Mouse (Mus musculus) liver, embryonic 14.5 days (tissue): ENCODE measurements around the gene Cacna2d2. TPM values are rescaled to one million over a fixed set of nuclear protein-coding genes. Genes with fewer than 3 reads are reported as not detected.
A peak's percentile ranks its signal among the peaks of the same experiment; 100 is the strongest.

Source experiments
- ATAC-seq: fragments of 200-750 bp; cut with Nextera tagmentation; 2 replicates; pipeline ENCODE4 v1.8.0; 2017; ENCODE audit warnings: moderate number of reproducible peaks, mild to moderate bottlenecking, moderate library complexity; ENCODE audit not compliant: insufficient read depth
- DNase-seq, 3 experiments: peaks; one replicate each; pipeline ENCODE4 v3.0.0-alpha.2; 2012 to 2013; ENCODE audit warnings: low read depth in 3 of 3, low spot score in 3 of 3
- H3K27ac ChIP-seq: fragments of 300-500 bp; sonication (generic); 2 replicates; pipeline ENCODE4 v1.5.1; 2014; ENCODE audit warnings: moderate library complexity, mild to moderate bottlenecking, control low read depth, inconsistent platforms
- H3K27me3 ChIP-seq: fragments of 300-500 bp; sonication (generic); 2 replicates; pipeline ENCODE4 v1.6.1; 2014; ENCODE audit warnings: mild to moderate bottlenecking, low read length, moderate library complexity; ENCODE audit not compliant: control insufficient read depth, insufficient read depth
- H3K36me3 ChIP-seq: fragments of 300-500 bp; sonication (generic); replicated peaks from 2 replicates; pipeline ENCODE4 v1.6.1; 2014; ENCODE audit warnings: low read depth; ENCODE audit not compliant: control insufficient read depth, insufficient read depth
- H3K4me1 ChIP-seq, 2 experiments: fragments of 200-500 bp in 1 of 2; fragments of 300-500 bp in 1 of 2; sonication (generic) in 1 of 2; replicated peaks; 2 replicates each; pipeline ENCODE4 v1.6.1; 2012 to 2014; ENCODE audit warnings: antibody characterized with exemption in 1 of 2, inconsistent platforms in 1 of 2, low read length in 1 of 2; ENCODE audit not compliant: control insufficient read depth in 2 of 2, insufficient read depth in 2 of 2
- H3K4me2 ChIP-seq: fragments of 300-500 bp; sonication (generic); 2 replicates; pipeline ENCODE4 v1.6.1; 2014; ENCODE audit warnings: low read depth, mild to moderate bottlenecking, control low read depth, moderate library complexity
- H3K4me3 ChIP-seq, 2 experiments: fragments of 200-500 bp in 1 of 2; fragments of 300-500 bp in 1 of 2; sonication (generic) in 1 of 2; 2 replicates each; pipeline ENCODE4 v1.5.1; 2012 to 2014; ENCODE audit warnings: low read depth in 2 of 2, low read length in 2 of 2, mild to moderate bottlenecking in 2 of 2, control low read depth in 1 of 2, inconsistent platforms in 1 of 2, moderate library complexity in 1 of 2; ENCODE audit not compliant: insufficient read depth in 1 of 2
- H3K9ac ChIP-seq: fragments of 300-500 bp; sonication (generic); replicated peaks from 2 replicates; pipeline ENCODE4 v1.6.1; 2014; ENCODE audit warnings: mild to moderate bottlenecking, control low read depth, moderate library complexity
- H3K9me3 ChIP-seq: fragments of 300-500 bp; sonication (generic); 2 replicates; pipeline ENCODE4 v1.6.1; 2016; ENCODE audit warnings: low read length, mixed read lengths; ENCODE audit not compliant: control insufficient read depth
- CTCF ChIP-seq: IDR thresholded peaks from 2 replicates; pipeline ENCODE4 v1.5.1; 2016; ENCODE audit warnings: antibody characterized with exemption, low read depth, control low read depth
- EP300 ChIP-seq: IDR thresholded peaks from 2 replicates; pipeline ENCODE4 v1.6.1; 2016; ENCODE audit warnings: antibody characterized with exemption, low read depth
- WGBS: fragments of 180-500 bp; shearing (Covaris S2); extraction: QIAGEN DNeasy Blood & Tissue Kit; methylation state at CpG from one replicate; pipeline ENCODE4 v1.1.7; 2014; ENCODE audit not compliant: insufficient replicate concordance; 5-methylcytosine and 5-hydroxymethylcytosine counted together
- polyA plus RNA-seq, 2 experiments: library from polyadenylated mRNA; depleted of rRNA in 1 of 2; stranded (reverse) in 1 of 2; unstranded in 1 of 2; fragments of >200 nt; fragmentation: Nextera tagmentation in 1 of 2; extraction: Ambion mirVana in 1 of 2; gene quantifications; 2 replicates each; pipeline versions ENCODE4 v1.2.1 to v1.2.3; 2012 to 2014

Gene Cacna2d2
- polyA plus RNA-seq, 2 experiments = 0.06 TPM; not detected in 1

DNA sequence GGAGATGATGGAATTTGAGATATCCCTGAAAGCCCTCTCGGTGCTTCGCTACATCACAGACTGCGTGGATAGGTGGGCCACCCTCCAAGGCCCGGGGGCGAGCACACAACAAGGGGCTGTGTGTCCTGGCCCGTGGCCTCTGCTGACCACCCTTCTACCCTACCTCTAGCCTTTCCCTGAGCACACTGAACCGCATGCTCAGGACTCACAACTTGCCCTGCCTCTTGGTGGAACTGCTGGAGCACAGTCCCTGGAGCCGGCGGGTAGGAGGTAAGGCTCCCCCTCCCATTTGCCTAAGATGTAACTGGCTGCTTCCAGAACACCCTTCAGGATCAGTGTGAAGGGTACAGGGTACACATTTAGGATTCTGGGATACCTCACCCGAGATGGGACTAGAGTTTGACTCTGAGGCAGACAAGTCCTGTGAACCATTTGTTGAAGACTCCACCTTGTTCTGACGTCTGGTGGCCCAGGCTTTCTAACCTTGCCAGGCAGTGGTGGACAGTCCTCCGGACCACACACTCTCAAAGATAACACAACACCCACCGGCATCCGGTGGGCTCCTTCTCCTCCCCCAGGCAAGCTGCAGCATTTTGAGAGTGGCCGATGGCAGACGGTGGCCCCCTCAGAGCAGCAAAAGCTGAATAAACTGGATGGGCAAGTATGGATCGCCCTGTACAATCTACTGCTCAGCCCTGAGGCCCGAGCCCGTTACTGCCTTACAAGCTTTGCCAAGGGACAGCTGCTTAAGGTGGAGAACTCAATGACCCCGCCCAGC, 150.1 kb downstream of the Cacna2d2 start:
- H3K36me3 ChIP-seq = no peaks in the 10 kb centered on the region
- no peak for TF ChIP-seq EP300
- no peak overlapping the region for H3K4me2 ChIP-seq
- DNase-seq (no peak), ATAC-seq (no peak)
- no peak overlapping the region for H3K9ac ChIP-seq
- H3K4me3 ChIP-seq = no peak overlapping the region
- no peaks in the 10 kb centered on the region for H3K9me3 ChIP-seq
- peaks cover 3% of the 10 kb centered on the region; the same call in 1 of the 2 replicates for H3K27me3 ChIP-seq
- WGBS = 75% methylated on average over 20 of the region's 20 CpGs
- peaks cover 31 to 36% of the 10 kb centered on the region in 2 experiments for H3K4me1 ChIP-seq
- no peak overlapping the region for H3K27ac ChIP-seq

DNA sequence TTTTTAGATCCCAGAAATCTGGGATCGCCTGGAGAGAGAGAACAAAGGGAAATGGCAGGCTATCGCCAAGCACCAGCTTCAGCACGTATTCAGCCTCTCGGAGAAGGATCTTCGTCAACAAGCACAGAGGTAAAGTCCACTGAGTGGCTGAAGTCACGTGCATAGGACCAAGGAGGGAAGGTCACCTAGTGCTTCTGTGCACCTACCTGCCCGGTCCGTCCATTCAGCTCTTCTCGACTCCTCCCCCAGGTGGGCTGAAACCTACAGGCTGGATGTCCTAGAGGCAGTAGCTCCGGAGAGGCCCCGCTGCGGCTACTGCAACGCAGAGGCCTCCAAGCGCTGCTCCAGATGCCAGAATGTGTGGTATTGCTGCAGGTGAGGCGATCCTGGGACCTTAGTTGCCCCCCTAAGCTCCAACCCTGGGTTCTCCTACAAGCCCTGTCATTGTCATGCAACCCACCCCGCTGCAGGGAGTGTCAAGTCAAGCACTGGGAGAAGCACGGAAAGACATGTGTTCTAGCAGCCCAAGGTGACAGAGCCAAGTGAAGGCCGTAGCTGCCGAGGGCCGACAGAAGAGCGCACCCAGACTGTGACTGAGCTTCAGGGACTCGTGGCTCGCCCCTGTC, 151.2 kb downstream of the Cacna2d2 start:
- DNase-seq (no peak), ATAC-seq (no peak)
- TF ChIP-seq CTCF (no peak), EP300 (no peak)
- Histone ChIP-seq H3K9ac (no peak overlapping the region), H3K27me3 (peaks cover 3% of the 10 kb centered on the region; the same call in 1 of the 2 replicates), H3K4me1 (peaks cover 31 to 38% of the 10 kb centered on the region in 2 experiments), H3K36me3 (no peaks in the 10 kb centered on the region), H3K27ac (no peak overlapping the region), H3K4me2 (peak overlapping the region; percentile 67), H3K9me3 (no peaks in the 10 kb centered on the region), H3K4me3 (peak overlapping the region in 1 of 2 experiments; percentile 39; a peak in 2 of 4 replicates)
- 39% methylated on average over 23 of the region's 23 CpGs for WGBS

DNA sequence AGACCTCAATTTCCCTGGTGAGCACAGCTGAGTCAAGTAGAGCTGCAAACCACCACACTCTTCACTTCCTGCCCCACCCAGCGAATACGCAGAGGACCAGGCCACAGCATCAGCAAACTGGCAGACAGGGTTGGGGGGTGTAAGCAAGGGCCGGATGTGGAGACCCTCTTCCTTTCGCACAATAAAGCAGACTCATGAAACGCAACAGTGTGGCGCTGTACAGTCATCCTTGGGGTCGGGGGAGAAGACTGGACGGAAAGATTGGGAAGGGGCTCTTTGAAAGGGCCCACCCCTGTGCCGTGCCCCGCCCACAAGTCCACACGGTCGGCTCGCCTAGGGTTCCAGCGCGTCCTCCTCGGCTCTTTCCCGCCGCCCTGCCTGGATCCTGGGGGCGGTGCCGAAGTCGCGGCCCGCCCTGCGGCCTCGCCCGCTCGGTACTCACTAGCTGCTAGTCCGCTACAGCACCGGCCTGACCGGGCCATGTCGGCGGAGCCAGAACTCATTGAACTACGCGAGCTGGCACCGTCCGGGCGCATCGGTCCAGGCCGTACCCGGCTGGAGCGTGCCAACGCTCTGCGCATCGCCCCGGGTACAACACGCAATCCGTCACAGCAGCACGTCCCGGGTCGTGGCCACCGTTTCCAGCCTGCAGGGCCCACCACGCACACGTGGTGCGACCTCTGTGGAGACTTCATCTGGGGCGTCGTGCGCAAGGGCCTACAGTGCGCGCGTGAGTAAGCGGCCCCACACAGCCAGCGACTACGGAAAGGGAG, 151.9 kb downstream of the Cacna2d2 start, which contains the start of gene Rassf1:
Gene Rassf1, plus strand, starts transcription at position 439 of the 773 bp plus-strand sequence.
- Histone ChIP-seq H3K4me2 (peak within 1 kb of the TSS; percentile 67), H3K36me3 (no peaks in the 10 kb centered on the region), H3K4me1 (peaks cover 34 to 45% of the 10 kb centered on the region in 2 experiments), H3K9ac (peak within 1 kb of the TSS; percentile 58), H3K27ac (no peak within 1 kb of the TSS), H3K27me3 (peaks cover 3% of the 10 kb centered on the region; the same call in 1 of the 2 replicates), H3K4me3 (peak within 1 kb of the TSS; percentile 39 to 41), H3K9me3 (no peaks in the 10 kb centered on the region)
- ATAC-seq (peak; percentile 27), DNase-seq (no peak)
- 1% methylated on average over 63 of the region's 63 CpGs for WGBS
- TF ChIP-seq EP300 (no peak), CTCF (peak; percentile 5; the same call in 1 of the 2 replicates)

DNA sequence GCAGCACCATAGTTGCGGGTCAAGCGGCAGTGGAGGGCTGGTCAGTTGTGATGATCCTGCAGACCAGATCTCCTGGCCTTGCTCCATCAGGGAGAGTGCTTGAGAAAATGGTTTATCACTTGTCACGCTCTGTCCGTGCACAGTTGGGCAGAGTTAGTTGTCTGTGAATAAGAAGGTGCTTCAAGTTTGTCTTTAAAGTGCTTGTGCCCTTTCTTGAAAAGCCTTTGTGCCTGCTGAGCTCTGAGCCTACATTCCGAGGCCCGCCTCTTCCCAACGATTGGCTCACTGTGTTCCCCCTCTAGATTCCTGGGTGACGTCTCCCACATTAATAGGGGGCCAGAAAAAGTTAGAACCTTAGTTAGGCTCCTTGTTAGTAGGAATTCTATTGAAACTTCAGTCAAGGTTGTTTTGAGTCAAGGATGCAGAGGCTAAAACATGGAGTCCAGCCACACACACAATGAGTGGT, 152.5 kb downstream of the Cacna2d2 start:
- Histone ChIP-seq H3K9me3 (no peaks in the 10 kb centered on the region), H3K27ac (no peak overlapping the region), H3K27me3 (peaks cover 3% of the 10 kb centered on the region; the same call in 1 of the 2 replicates), H3K4me3 (peak overlapping the region; percentile 39 to 41), H3K9ac (peak overlapping the region; percentile 58), H3K4me2 (peak overlapping the region; percentile 67), H3K36me3 (peaks cover 3% of the 10 kb centered on the region), H3K4me1 (peaks cover 36 to 46% of the 10 kb centered on the region in 2 experiments)
- TF ChIP-seq CTCF (no peak), EP300 (no peak)
- no peak for ATAC-seq
- no peak for DNase-seq
- 29% methylated on average over 8 of the region's 8 CpGs for WGBS
